Mouse (Mus musculus) kidney, adult 2 months (tissue): ENCODE measurements around the gene Tanc1. TPM values are rescaled to one million over a fixed set of nuclear protein-coding genes. Genes with fewer than 3 reads are reported as not detected.
A peak's percentile ranks its signal among the peaks of the same experiment; 100 is the strongest.

Source experiments
- DNase-seq: peaks from one replicate; pipeline ENCODE4 v3.0.0; 2021
- H3K27ac ChIP-seq: fragments of 200-500 bp; 2 replicates; pipeline ENCODE4 v1.5.1; 2012; ENCODE audit warnings: low read depth, low read length, control low read depth, inconsistent platforms; ENCODE audit not compliant: insufficient read depth
- H3K27me3 ChIP-seq: fragments of 200-500 bp; replicated peaks from 2 replicates; pipeline ENCODE4 v1.6.1; 2012; ENCODE audit warnings: mild to moderate bottlenecking, moderate library complexity, low read length, inconsistent platforms; ENCODE audit not compliant: control insufficient read depth, insufficient read depth
- H3K36me3 ChIP-seq: fragments of 200-500 bp; 2 replicates; pipeline ENCODE4 v1.6.1; 2012; ENCODE audit warnings: mild to moderate bottlenecking, moderate library complexity, low read length, inconsistent platforms; ENCODE audit not compliant: control insufficient read depth, insufficient read depth
- H3K4me1 ChIP-seq: fragments of 200-500 bp; 2 replicates; pipeline ENCODE4 v1.6.1; 2011; ENCODE audit warnings: low read length; ENCODE audit not compliant: control insufficient read depth, insufficient read depth
- H3K4me3 ChIP-seq: fragments of 200-500 bp; 2 replicates; pipeline ENCODE4 v1.5.1; 2011; ENCODE audit warnings: mild to moderate bottlenecking, low read depth, low read length, control low read depth; ENCODE audit not compliant: insufficient read depth
- CTCF ChIP-seq: fragments of 200-500 bp; conservative IDR thresholded peaks from 2 replicates; pipeline ENCODE4 v1.5.1; 2011; ENCODE audit warnings: low read depth, mild to moderate bottlenecking, control low read depth, low read length, moderate library complexity, mixed read lengths; ENCODE audit not compliant: insufficient read depth, insufficient read length
- POLR2A ChIP-seq: fragments of 200-500 bp; IDR thresholded peaks from one replicate; pipeline ENCODE4 v1.6.1; 2011; ENCODE audit warnings: low read depth, low read length, control low read depth
- WGBS: fragments of 180-500 bp; shearing (Covaris S2); methylation state at CpG from one replicate; pipeline ENCODE4 v1.1.7; 2018; 5-methylcytosine and 5-hydroxymethylcytosine counted together
- polyA plus RNA-seq: library from polyadenylated mRNA; depleted of rRNA; stranded (reverse); fragments of >200 nt; gene quantifications from 2 replicates; pipeline ENCODE4 v1.2.3, GENCODE M21; 2012

Gene Tanc1
- polyA plus RNA-seq, 1 experiment = 24.0 TPM

- WGBS = 60% methylated on average over 8 of the region's 8 CpGs
- DNase-seq = peak; percentile 83
- Histone ChIP-seq H3K36me3 (peaks cover 2% of the 10 kb centered on the region; the same call in 1 of the 2 replicates), H3K4me1 (peaks cover 7% of the 10 kb centered on the region; the same call in 1 of the 2 replicates), H3K4me3 (no peak overlapping the region), H3K27me3 (no peaks in the 10 kb centered on the region), H3K27ac (peak overlapping the region; percentile 76)
- no peak for TF ChIP-seq CTCF
- TF ChIP-seq POLR2A = no peak
Measured at GRCm38 (mm10) chr2:59838825-59839224, 227.0 kb downstream of the Tanc1 start.

- Histone ChIP-seq H3K4me1 (peaks cover 7% of the 10 kb centered on the region; the same call in 1 of the 2 replicates), H3K27me3 (no peaks in the 10 kb centered on the region), H3K36me3 (peaks cover 2% of the 10 kb centered on the region; the same call in 1 of the 2 replicates), H3K4me3 (no peak overlapping the region), H3K27ac (no peak overlapping the region)
- 82% methylated on average over 2 of the region's 2 CpGs for WGBS
- TF ChIP-seq POLR2A (no peak), CTCF (no peak)
- no peak for DNase-seq
Measured at GRCm38 (mm10) chr2:59839755-59840154, 227.9 kb downstream of the Tanc1 start.

- WGBS = 84% methylated on average over 4 of the region's 4 CpGs
- no peak overlapping the region for H3K27ac ChIP-seq
- H3K4me3 ChIP-seq = no peak overlapping the region
- peaks cover 7% of the 10 kb centered on the region; the same call in 1 of the 2 replicates for H3K4me1 ChIP-seq
- TF ChIP-seq CTCF (no peak), POLR2A (no peak)
- peaks cover 2% of the 10 kb centered on the region; the same call in 1 of the 2 replicates for H3K36me3 ChIP-seq
- no peak for DNase-seq
- no peaks in the 10 kb centered on the region for H3K27me3 ChIP-seq
Measured at GRCm38 (mm10) chr2:59840191-59840590, 228.3 kb downstream of the Tanc1 start.

GRCm38 (mm10) chr2:59841189-59841939, 229.5 kb downstream of the Tanc1 start:
- Histone ChIP-seq H3K36me3 (peaks cover 2% of the 10 kb centered on the region; the same call in 1 of the 2 replicates), H3K27me3 (no peaks in the 10 kb centered on the region), H3K4me1 (peaks cover 7% of the 10 kb centered on the region; the same call in 1 of the 2 replicates), H3K4me3 (no peak overlapping the region), H3K27ac (peak overlapping the region; percentile 84)
- no peak for TF ChIP-seq CTCF
- TF ChIP-seq POLR2A = no peak
- WGBS = 42% methylated on average over 12 of the region's 12 CpGs
- DNase-seq = peak; percentile 74

- DNase-seq = peak; percentile 40
- H3K4me3 ChIP-seq = no peak overlapping the region
- WGBS = 58% methylated on average over 11 of the region's 11 CpGs
Measured at GRCm38 (mm10) chr2:59841944-59842343, 230.1 kb downstream of the Tanc1 start.

GRCm38 (mm10) chr2:59842556-59843008, 230.7 kb downstream of the Tanc1 start:
- Histone ChIP-seq H3K4me3 (no peak overlapping the region), H3K4me1 (peaks cover 7% of the 10 kb centered on the region; the same call in 1 of the 2 replicates), H3K36me3 (peaks cover 2% of the 10 kb centered on the region; the same call in 1 of the 2 replicates), H3K27ac (peak overlapping the region; percentile 84), H3K27me3 (no peaks in the 10 kb centered on the region)
- TF ChIP-seq POLR2A = no peak
- no peak for TF ChIP-seq CTCF
- no peak for DNase-seq
- 79% methylated on average over 6 of the region's 6 CpGs for WGBS

More at GRCm38 (mm10) chr2:59841944-59842343, 230.1 kb downstream of the Tanc1 start:
- peaks cover 7% of the 10 kb centered on the region; the same call in 1 of the 2 replicates for H3K4me1 ChIP-seq
- H3K36me3 ChIP-seq = peaks cover 2% of the 10 kb centered on the region; the same call in 1 of the 2 replicates
- no peaks in the 10 kb centered on the region for H3K27me3 ChIP-seq
- H3K27ac ChIP-seq = peak overlapping the region; percentile 84
- no peak for TF ChIP-seq POLR2A
- TF ChIP-seq CTCF = no peak

- H3K36me3 ChIP-seq = peaks cover 2% of the 10 kb centered on the region; the same call in 1 of the 2 replicates
- 81% methylated on average over 21 of the region's 21 CpGs for whole genome bisulfite sequencing
Measured at GRCm38 (mm10) chr2:59843156-59843555, 231.3 kb downstream of the Tanc1 start.

More at GRCm38 (mm10) chr2:59843156-59843555, 231.3 kb downstream of the Tanc1 start:
- H3K4me3 ChIP-seq = no peak overlapping the region
- H3K27me3 ChIP-seq = no peaks in the 10 kb centered on the region
- peaks cover 7% of the 10 kb centered on the region; the same call in 1 of the 2 replicates for H3K4me1 ChIP-seq
- TF ChIP-seq POLR2A (no peak), CTCF (no peak)
- peak; percentile 26 for DNase-seq
- no peak overlapping the region for H3K27ac ChIP-seq
